Mouse (Mus musculus): ENCODE results near the gene Gnao1.

Gnao1 gene

DNA sequence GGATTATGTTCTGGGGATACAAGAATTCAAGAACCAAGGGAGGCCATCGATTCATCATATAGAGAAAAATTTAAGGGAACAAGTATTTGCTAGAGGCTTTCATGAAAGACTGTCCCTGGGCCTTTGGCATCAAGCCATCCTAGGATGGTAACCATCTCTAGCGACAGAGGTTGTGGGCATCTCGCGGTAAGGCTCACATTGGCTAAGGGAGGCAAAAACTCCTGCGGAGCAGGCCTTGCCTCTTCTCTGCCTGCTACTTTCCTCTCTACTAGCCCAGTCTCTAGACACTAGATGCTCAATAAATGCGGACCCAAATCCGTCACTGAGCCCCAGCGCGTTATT, at the start of gene Gnao1:
Gnao1 (plus strand) TSS at position 281 of the 342 bp plus-strand sequence.
- no peak for DNase-seq (ENCODE audit: low spot score)

DNA sequence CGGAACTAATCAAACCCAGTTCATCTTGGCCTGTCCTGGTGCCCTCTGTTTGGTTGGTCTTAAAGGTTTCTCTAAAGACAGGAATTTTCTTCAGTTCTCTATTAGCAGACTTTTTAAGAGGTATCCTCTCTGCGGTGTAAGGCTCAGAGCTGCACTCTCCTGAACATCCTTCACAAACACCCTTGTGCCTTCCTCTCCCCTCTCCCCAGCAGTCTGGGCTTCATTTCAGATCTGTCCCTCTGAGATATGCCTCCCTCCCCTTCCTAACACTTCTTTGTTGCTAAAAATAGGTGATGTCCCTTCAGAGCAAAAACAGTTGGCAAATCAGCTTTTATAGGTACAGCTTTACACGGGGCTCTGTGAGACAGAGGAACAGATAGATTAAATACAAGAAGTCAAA, 32.2 kb upstream of the Gnao1 start:
- no peak for DNase-seq (ENCODE audit: low spot score)

DNA sequence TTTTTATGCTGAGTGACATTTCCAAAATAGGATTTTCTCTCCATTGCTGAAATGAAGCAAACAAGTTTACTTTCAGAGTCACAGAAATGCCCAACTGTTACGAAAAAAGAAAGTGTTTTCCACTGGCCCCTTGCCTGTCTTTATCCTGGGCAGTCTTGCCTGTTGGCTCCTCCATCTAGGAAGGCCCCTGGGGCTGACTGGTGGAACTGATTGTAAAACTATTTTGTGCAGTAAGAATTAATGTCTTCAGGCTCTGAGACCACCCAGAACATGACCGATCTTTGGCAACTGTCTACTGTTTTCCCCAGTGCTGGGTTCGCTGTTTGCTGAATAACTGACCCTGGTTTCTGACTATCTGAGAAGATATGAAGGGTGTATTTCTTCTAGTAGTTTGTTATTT, 540 bp upstream of the Gnao1 start:
- no peak for DNase-seq (ENCODE audit: low spot score)

DNA sequence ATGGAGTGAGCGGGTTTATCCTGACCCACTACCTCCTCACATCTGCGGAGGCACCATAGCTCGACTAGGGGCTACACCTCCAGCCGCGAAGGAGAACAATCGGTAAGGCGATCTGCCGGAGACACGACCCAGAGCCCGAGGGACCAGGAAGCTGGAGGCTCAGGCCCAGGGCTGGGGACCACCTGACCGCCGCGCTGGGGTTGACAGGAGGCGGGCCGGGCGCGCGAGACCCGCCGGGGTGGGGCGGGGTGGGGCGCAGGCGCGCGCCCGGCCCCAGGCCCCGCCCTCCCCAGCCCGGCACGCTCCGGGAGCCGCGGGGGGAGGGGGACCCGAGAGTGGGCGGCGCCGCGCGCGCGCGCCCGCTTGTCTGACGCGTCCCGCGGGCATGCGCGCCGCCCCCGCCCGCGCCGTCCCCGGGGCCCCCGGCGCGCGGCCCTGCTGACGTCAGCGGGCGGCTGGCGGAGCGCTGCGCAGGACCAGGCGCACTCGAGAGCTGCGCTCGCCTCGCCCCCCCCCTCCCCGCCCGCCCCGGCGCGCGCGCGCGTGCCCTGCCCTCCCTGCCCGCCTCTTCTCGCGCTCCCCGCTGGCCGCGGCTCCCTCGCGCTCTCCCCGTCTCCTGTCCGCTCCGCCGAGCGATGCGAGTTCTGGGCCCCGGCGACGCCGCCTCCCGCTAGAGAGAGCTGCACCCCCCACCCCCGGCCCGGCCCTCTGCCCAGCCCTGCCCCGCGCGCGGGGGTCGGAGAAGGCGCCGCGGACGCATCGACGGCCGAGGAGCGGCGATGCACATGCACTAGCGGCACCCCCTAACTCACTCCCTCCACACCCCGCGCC, 477 bp downstream of the Gnao1 start:
- DNase-seq (ENCODE audit: low spot score): peak; percentile 31

DNA sequence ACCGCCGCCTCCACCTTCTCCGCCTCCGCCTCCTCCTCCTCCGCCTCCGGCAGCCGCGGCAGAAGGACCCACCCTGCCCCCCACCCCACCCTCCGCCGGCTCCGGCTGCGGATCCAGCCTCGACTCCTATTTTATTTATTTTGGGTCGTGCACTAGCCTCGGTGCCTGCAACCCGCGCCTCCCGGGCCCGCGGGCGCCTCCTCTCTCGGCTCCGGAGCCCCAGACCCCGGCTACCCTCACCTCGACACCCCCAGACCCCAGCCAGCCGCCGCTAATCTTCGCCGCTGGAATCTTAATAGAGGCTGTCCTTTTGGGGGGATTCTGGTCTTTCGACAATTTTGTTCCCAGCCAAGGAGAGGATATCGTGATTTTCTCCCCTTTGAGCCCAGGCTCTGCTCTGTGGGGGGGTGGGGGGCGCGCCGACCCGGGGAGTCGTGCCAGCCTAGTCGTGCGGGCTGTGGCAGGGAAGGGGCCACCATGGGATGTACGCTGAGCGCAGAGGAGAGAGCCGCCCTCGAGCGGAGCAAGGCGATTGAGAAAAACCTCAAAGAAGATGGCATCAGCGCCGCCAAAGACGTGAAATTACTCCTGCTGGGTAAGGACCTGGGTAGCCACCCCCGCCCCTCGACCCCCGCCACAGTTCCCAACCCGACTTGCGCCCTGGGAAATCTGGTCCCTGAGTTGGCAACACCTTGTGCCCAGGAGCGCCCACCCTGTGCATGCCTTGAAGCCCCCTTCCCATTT, 1.3 kb downstream of the Gnao1 start:
- DNase-seq (ENCODE audit: low spot score): no peak

DNA sequence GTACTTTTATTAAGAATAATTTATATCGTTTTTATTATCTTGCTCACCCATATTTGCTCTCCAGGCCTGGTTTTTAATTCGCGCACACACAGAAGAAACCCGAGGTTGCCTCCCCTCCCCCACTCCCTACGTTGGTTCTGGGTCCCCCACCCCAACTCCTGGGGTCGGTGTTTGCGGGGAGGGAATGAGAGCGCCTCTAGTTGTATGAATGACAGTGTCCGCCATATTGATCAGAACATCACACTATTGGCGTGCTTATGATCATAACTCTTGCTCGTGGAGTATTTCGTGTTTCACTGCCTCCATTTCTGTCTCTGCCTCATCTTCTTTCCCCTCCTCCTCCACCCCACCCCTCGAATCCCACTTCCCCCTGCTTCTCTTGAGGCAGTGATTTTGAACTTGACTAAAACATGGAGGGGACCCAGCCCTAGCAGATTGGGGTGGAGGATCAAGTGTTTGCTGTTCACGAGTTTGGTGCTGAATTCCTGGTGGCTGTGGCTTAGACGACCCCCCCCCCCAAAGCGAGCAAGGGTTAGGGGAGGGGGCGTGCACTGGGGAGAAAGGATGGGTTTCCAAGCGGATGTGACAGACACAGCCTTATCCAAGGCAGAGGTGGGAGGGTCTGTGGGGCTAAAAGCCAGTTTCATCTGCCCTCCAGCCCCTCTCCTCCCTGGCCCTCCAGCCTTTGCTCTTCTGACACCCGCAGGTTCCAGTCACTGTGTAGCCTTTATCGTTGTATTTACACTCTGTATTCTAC, 2.1 kb downstream of the Gnao1 start:
- no peak for DNase-seq (ENCODE audit: low spot score)

DNA sequence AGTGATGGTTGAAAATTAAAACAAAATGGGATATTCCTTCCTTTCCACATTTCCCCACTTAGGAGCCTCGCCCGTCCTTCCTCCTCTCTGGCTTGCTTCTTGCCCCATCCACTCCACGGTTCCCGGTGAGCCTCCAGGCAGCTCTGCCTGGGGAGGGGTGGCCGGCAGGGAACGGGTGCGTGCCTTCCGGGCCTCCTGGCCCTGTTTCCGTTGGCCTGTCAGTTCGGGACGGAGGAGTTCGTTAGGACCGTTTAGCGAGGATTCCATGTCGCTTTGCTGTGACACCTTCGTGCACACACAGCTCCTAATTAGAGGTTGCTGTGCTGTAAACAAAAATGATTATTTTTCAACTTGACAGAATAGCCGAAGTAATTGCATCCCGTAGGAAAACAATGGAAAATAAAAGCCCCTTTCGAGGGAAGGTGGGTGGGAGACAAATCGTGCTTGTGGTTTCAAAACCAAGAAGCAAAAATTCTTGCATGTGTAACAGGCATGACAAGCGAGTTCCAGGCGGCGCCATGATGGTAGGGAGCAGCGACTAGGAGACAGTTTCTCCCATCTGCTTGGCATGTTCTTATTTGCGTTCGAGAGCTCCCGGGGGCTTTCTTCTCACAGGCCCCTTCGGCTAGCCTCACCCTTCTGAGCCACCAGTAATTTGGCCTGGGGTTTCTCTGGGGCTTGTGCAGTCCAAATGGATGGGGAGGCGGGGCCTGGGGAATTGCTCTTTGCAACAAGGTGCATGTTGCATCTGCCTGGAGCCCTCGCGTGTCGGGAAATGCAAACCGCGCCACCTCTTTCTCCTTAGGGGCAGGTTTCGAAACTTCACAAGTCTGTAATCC, 3.0 kb downstream of the Gnao1 start:
- DNase-seq (ENCODE audit: low spot score): no peak

DNA sequence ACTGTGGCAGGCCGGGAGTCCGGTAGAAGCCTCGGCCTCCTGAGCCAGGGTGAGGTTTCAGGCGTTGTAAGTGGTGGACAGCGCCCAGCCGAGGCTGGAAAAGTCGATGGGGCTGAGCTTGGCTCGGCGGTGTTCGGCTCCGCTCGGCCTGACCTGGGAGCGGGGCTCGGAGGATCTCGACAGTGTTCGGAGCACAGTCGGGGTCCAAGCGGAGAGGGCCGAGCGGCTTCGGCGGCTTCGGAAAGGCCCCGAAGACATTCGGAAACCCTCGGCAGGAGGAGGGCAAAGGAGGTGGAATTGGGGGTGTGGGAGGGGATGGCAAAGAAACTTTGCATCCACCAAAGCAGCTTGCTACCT, 3.6 kb downstream of the Gnao1 start:
- DNase-seq (ENCODE audit: low spot score): peak; percentile 74

DNA sequence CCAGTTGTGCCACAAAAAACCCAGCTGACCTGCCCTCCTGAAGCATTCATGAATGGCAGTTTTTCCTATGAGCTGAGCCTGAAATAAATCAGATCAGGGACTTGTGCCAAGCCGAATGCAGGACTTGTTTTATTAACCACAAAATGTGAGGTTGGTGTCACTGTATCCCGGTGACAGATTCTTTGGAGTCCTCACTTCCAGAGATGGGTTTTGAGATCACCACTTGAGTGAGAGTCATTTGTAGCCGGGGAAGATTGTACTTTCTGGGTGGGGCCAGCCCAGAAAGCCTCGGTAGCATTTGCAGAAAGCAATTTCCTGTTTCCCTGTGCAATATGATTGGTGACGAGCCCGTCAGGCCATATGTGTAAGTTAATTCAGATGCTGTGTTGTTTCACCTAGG, 4.5 kb downstream of the Gnao1 start:
- DNase-seq (ENCODE audit: low spot score): no peak

DNA sequence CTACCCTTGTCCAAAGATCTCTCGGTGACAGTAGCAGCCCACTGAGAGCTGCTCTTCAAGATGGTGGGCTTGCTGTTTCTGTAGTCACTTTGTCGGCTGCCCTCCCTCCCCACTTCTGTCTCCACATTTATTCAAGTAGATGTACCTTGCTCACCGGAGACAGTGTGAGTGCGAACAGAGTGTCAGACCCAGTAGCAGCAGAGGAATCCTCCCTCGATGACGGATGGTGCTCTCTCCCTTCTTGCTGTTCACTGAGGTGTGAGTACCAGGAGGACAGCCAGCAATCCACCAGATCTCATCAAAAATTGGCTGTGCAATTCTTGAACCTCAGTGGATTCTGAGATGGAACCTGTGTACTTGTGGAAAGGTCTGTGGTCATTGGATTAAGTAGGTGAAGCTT, 6.5 kb downstream of the Gnao1 start:
- DNase-seq (ENCODE audit: low spot score): no peak

GRCm38 (mm10) chr8:93817366-93817765, 7.6 kb downstream of the Gnao1 start:
- DNase-seq (ENCODE audit: low spot score): no peak

GRCm38 (mm10) chr8:93819929-93820328, 10.2 kb downstream of the Gnao1 start:
- DNase-seq (ENCODE audit: low spot score): no peak

DNA sequence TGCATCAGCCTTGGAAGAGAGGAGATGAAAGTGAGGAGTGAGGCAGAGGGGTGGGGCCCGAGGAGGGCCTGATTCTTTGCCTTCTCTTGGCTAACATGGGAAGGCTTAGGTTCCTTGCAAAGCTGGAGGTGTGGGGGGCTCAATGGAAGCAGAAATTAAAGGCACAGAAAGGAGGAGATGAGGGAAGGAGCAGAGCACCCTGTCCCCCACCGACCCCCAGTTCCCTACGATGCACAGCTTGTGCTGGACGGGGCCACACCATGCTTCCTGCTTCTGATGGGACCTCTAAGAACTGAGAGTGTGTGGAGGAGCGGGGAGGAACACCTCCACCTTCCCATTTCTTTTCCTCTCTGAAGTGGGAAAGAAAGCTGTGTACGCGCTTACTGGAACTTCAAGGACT, 11.6 kb downstream of the Gnao1 start:
- DNase-seq (ENCODE audit: low spot score): no peak

DNA sequence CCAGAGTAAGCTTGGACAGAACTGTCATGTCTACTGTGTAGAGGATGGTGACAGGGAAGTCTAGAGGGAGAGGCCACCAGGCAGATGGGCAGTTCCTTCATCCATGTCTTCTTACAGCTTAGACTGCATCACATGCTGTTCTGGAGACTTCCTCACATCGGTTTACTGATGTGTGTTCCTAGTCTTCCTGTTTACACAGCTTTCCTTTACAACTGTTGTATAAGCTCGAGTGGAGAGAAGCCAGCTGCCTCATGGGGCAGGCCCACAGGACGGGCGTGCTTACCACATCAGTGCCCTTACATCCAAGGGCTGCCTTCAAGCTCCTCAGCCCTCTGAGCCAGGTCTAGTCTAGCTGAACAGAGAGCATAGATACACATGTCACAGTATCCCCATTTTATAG, 15.6 kb downstream of the Gnao1 start:
- DNase-seq (ENCODE audit: low spot score): no peak

- no peak for DNase-seq (ENCODE audit: low spot score)
Measured at GRCm38 (mm10) chr8:93830626-93831025, 20.9 kb downstream of the Gnao1 start.

DNA sequence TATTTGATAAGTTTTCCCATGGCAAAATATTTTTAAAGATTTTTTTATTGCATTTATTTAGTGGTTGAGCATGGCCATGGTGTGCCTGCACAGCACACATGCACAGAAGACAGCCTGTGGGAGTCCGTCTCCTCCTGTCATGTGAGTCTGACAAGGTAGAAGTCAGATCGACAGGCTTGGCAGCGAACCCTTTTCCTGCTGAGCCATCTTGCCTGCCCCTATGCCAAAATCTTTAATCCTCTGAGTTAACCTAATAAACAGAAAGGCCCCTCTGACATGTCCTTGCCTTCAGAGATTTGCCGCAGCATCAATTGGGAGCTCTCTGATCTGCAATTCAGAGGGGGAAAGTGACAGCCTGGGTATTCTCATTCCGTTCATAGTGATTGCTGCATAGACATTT, 26.0 kb downstream of the Gnao1 start:
- DNase-seq (ENCODE audit: low spot score): no peak

- no peak for DNase-seq (ENCODE audit: low spot score)
Measured at GRCm38 (mm10) chr8:93839113-93839512, 29.3 kb downstream of the Gnao1 start.

DNA sequence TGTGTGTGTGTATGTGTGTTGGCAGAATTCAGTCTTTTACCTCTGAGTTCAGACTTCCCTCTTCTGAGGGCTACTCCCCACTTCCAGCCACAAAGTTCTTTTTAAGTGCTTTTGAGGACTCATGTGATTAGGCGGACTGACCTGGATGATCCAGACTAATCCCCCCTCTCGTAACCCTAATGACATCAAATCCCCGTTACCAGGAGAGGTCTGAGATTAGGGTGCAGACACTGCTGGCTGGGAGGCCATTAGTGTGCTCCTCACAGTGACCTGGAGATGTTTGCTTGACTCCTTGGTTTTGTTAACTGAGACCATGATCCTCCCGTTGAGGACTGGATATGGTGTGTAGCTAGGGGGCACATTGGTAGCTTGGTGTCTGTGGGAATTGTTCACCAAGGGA, 30.7 kb downstream of the Gnao1 start:
- DNase-seq (ENCODE audit: low spot score): no peak

- DNase-seq (ENCODE audit: low spot score): no peak
Measured at GRCm38 (mm10) chr8:93840956-93841752, 31.4 kb downstream of the Gnao1 start.

DNA sequence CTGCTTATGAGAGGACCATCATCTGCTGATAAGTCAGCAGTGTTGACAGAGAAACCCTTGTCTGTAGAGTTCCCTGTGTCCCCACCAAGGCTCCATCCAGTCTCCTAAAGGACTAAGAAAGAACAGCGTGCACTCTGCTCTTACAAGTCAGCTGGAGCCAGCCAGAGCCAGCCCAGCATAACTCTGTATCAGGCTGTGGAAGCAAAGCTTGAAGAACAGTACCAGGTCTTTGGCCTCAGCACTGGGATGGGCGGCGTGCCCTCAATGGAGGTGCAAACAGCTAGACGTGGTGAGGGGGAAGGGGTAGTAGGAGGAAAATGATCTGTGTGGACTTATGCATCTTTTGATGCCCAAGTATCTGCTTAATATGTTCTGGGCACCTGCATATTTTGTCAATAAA, 32.8 kb downstream of the Gnao1 start:
- DNase-seq (ENCODE audit: low spot score): no peak

GRCm38 (mm10) chr8:93843858-93844502, 34.2 kb downstream of the Gnao1 start:
- no peak for DNase-seq (ENCODE audit: low spot score)
